Mouse (Mus musculus): Measurements from ENCODE around the gene Rps6kb1.

The Rps6kb1 gene

GRCm38 (mm10) chr11:86464275-86464674 lies 80.3 kb downstream of the Rps6kb1 start:
- DNase-seq = peak in 1 of 2 experiments; percentile 74

- DNase-seq = no peak
These were observed 82.0 kb downstream of the Rps6kb1 start for GRCm38 (mm10) chr11:86462579-86462978.

GRCm38 (mm10) chr11:86458866-86459265 lies 85.7 kb downstream of the Rps6kb1 start:
- DNase-seq = no peak

- no peak for DNase-seq
These were observed 87.1 kb downstream of the Rps6kb1 start for GRCm38 (mm10) chr11:86457545-86457944.

- no peak for DNase-seq
These were observed 90.6 kb downstream of the Rps6kb1 start for GRCm38 (mm10) chr11:86453991-86454390.
